Mouse (Mus musculus) megakaryocyte-erythroid progenitor cell, adult 5-6 weeks (primary cell): ENCODE results near the gene Tmem135. TPM values are rescaled to one million over a fixed set of nuclear protein-coding genes. Genes with fewer than 3 reads are reported as not detected.

Experiments used
- ATAC-seq: replicated peaks from 2 replicates; pipeline ENCODE4 v1.8.0; 2016; ENCODE audit warnings: mild to moderate bottlenecking, inconsistent platforms; ENCODE audit not compliant: severe bottlenecking, poor library complexity, low FRiP score, low TSS enrichment
- total RNA-seq, 2 experiments: library from RNA; stranded (forward) in 1 of 2; stranded (reverse) in 1 of 2; fragments of 200-1000, 215-1000 nt in 1 of 2; fragments of >200 nt in 1 of 2; fragmentation: Nextera tagmentation in 1 of 2; gene quantifications; 2 replicates each; pipeline ENCODE4 v1.2.3; 2014 to 2017

Tmem135 gene
- total RNA-seq, 2 experiments from 2014 or later = 19.1 to 21.9 TPM

GRCm38 (mm10) chr7:89418917-89419679 is 15.1 kb upstream of the Tmem135 start:
- 0 out of 2 replicates have a peak, but pooled peaks have one; percentile 35 for ATAC-seq

- ATAC-seq = no peak
These were observed 14.2 kb upstream of the Tmem135 start for GRCm38 (mm10) chr7:89418127-89418653.

GRCm38 (mm10) chr7:89417707-89418106 is 13.7 kb upstream of the Tmem135 start:
- no peak for ATAC-seq

GRCm38 (mm10) chr7:89416027-89416426 is 12.0 kb upstream of the Tmem135 start:
- no peak for ATAC-seq

- no peak for ATAC-seq
These were observed 8.1 kb upstream of the Tmem135 start for GRCm38 (mm10) chr7:89412094-89412493.

- peak; percentile 38; the same call in 1 of the 2 replicates for ATAC-seq
These were observed 7.3 kb upstream of the Tmem135 start for GRCm38 (mm10) chr7:89411346-89411745.

DNA sequence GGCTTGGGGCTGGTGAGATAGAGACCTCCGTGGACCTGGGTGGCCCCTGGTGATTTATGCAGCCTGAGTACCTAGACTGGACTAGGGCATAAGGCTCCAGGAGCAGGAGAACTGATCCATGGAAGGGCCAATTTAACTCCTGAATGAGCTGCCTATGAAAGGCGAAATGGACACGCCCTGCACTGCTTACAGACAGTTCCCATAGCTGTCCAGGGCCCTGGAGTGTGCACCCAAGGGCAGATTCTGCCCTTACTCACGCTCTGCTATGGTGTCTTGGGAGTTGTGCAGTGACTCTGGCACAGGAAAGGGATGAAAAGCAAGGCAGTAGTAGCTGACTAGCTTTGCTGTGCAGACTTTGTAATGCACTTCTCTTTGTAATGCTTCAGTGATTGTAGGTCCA is 6.3 kb upstream of the Tmem135 start:
- ATAC-seq = no peak

GRCm38 (mm10) chr7:89407006-89407940 is 3.3 kb upstream of the Tmem135 start:
- no peak for ATAC-seq

- no peak for ATAC-seq
These were observed 2.0 kb upstream of the Tmem135 start for GRCm38 (mm10) chr7:89406011-89406410.

- ATAC-seq = peak; percentile 3; the same call in 1 of the 2 replicates
These were observed 865 bp upstream of the Tmem135 start for GRCm38 (mm10) chr7:89404734-89405440.

GRCm38 (mm10) chr7:89403053-89403972 is 709 bp downstream of the Tmem135 start:
- ATAC-seq = peak; percentile 72

DNA sequence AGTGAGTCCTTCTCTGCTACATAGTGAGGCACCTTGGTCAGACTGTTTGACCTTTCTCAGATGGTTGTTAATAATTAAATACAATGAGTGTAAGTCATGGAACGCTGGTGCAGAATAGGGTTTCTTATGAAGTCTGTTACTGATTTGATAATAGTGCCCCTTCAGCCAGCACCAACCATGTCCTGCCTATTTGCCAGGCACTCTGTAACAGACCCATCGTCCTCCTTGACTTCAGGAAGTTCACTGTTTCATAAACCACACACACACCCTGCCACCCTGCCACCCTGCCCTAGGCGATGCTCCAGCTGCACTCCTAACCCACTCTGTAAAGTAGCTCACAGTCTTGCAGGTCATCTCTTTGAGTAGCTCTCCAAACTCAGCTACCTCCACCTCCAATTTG is 2.1 kb downstream of the Tmem135 start:
- ATAC-seq = no peak

GRCm38 (mm10) chr7:89401136-89401858 is 2.7 kb downstream of the Tmem135 start:
- ATAC-seq = no peak

GRCm38 (mm10) chr7:89400721-89401120 is 3.3 kb downstream of the Tmem135 start:
- ATAC-seq = no peak

GRCm38 (mm10) chr7:89397837-89398534 is 6.0 kb downstream of the Tmem135 start:
- ATAC-seq = no peak

DNA sequence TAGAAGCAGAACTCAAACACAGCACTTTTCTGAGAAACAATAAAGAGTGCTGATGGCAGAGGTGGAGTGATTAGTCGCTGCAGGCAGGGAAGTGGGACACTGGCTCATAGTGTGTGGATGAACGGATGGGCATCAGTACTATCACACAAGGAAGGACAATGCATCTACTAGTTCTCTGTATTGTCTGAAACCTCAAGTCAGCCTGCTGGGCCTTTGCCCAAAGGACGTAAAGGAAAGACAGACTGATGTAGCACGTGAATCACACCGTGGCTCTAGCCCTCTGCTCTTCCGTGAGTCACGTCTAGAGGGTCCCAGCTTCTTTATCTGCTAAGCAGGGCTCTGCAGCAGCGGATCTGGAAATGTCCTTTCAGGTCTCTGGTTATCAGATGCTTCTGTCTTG is 7.6 kb downstream of the Tmem135 start:
- no peak for ATAC-seq

GRCm38 (mm10) chr7:89395399-89395798 is 8.6 kb downstream of the Tmem135 start:
- ATAC-seq = no peak
